Mouse (Mus musculus): Measurements from ENCODE around the gene Trappc3. TPM values are rescaled to one million over a fixed set of nuclear protein-coding genes. Genes with fewer than 3 reads are reported as not detected.

The Trappc3 gene
- polyA plus RNA-seq, 1 experiment from 2014 or later, result 192 TPM

- no peaks in the 10 kb centered on the region for H3K9me3 ChIP-seq (ENCODE audit: control insufficient read depth, low read length)
- peak overlapping the region; percentile 94 for H3K9ac ChIP-seq (replicated peaks; ENCODE audit: low read depth, low read length)
- no peaks in the 10 kb centered on the region for H3K27me3 ChIP-seq (replicated peaks; ENCODE audit: control insufficient read depth, insufficient read depth, low read length)
- H3K27ac ChIP-seq (ENCODE audit: low read length), result peak overlapping the region; percentile 81
- H3K4me2 ChIP-seq (ENCODE audit: low read length), result peak overlapping the region; percentile 89
- peak; percentile 36 for ATAC-seq
- H3K4me1 ChIP-seq (replicated peaks; ENCODE audit: control insufficient read depth, insufficient read depth, low read length), result peaks cover 57% of the 10 kb centered on the region
- 0% methylated on average over 49 of the region's 50 CpGs for WGBS
- H3K4me3 ChIP-seq (replicated peaks; ENCODE audit: low read length), result peak overlapping the region; percentile 94
- H3K36me3 ChIP-seq (ENCODE audit: control insufficient read depth, insufficient read depth), result no peaks in the 10 kb centered on the region
Observed at GRCm38 (mm10) chr4:126255113-126256001, 6.8 kb upstream of the Trappc3 start.

GRCm38 (mm10) chr4:126256131-126256791 lies 5.9 kb upstream of the Trappc3 start, which contains the start of gene Map7d1:
TSS of gene Map7d1 (minus strand) at chr4:126256343.
- H3K9ac ChIP-seq (replicated peaks; ENCODE audit: low read depth, low read length), result peak within 1 kb of the TSS; percentile 94
- peak within 1 kb of the TSS; percentile 89 for H3K4me2 ChIP-seq (ENCODE audit: low read length)
- no peaks in the 10 kb centered on the region for H3K9me3 ChIP-seq (ENCODE audit: control insufficient read depth, low read length)
- peak within 1 kb of the TSS; percentile 81 for H3K27ac ChIP-seq (ENCODE audit: low read length)
- no peaks in the 10 kb centered on the region for H3K27me3 ChIP-seq (replicated peaks; ENCODE audit: control insufficient read depth, insufficient read depth, low read length)
- H3K36me3 ChIP-seq (ENCODE audit: control insufficient read depth, insufficient read depth), result no peaks in the 10 kb centered on the region
- peak; percentile 85 for ATAC-seq
- peak within 1 kb of the TSS; percentile 94 for H3K4me3 ChIP-seq (replicated peaks; ENCODE audit: low read length)
- peaks cover 49% of the 10 kb centered on the region for H3K4me1 ChIP-seq (replicated peaks; ENCODE audit: control insufficient read depth, insufficient read depth, low read length)
- under 1% methylated on average over 57 of the region's 59 CpGs for WGBS

DNA sequence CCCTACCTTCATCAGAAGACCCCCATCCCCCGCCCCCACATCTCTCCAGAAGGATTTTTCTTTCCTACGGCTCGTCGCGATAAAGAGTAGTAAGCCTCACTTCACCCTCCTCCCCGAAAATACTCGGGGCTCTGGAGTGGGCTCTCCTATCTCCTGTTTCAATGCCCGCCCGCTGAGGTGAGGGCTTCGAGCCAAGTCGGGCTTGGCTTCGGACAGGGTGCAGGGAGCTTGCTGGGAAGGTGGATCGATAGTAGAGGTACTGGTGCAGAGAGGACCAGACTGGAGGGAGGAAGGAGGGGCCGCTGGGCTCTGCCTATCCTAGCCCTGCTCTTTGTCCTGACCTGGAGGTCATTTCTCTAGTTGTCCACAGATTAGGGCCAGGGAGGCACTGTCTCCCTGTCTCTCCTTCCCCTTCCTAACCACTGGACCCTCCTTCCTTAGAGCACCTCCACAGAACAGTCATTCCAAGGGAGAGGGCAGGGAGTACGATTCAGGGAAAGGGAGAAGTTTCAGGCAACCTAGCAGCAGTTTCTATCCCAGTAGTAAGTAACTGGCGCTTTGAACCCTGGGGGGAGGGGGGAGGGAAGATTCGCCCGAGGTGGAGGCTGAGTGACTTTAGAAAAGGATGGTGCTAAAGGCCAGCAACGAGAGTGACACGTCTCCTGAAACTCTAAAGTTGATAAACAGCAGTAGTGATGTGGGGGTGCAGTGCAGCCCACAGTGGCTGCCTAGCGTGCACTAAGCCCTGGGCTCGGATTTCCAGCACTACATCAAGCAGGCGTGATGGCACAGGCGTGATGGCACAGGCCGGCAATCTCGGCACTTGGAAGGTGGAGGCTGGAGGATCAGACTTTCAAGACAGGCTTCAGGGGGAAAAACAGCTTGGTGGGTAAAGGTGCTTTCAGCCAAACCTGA lies 4.9 kb upstream of the Trappc3 start:
- Histone ChIP-seq H3K36me3 (ENCODE audit: control insufficient read depth, insufficient read depth) (no peaks in the 10 kb centered on the region), H3K4me3 (replicated peaks; ENCODE audit: low read length) (peak overlapping the region; percentile 94), H3K4me2 (ENCODE audit: low read length) (peak overlapping the region; percentile 89), H3K9ac (replicated peaks; ENCODE audit: low read depth, low read length) (peak overlapping the region; percentile 94), H3K4me1 (replicated peaks; ENCODE audit: control insufficient read depth, insufficient read depth, low read length) (peaks cover 39% of the 10 kb centered on the region), H3K9me3 (ENCODE audit: control insufficient read depth, low read length) (no peaks in the 10 kb centered on the region), H3K27me3 (replicated peaks; ENCODE audit: control insufficient read depth, insufficient read depth, low read length) (no peaks in the 10 kb centered on the region), H3K27ac (ENCODE audit: low read length) (peak overlapping the region; percentile 81)
- ATAC-seq, result no peak
- WGBS, result 4% methylated on average over 26 of the region's 26 CpGs

DNA sequence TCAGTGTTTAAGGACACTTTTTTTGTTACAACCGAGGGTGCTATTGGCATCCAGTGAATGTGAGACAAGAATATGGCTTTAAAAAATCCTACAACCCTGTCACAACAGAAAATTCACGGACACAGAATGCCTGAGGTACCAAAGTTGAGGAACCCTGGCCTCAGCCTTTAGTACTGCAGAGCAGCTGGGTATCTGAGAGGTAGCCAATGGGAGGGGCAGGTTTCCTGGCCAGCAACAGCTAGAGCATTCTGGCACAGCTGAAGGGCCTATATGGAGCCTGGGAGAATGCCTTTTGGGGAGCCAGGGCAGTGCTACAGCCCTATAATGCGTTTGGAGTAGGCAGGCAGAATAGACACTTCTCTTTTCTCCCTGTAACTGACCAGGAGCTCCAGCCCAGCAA lies 3.1 kb upstream of the Trappc3 start:
- 25% methylated on average over 3 of the region's 3 CpGs for WGBS
- no peak for ATAC-seq
- peaks cover 30% of the 10 kb centered on the region for H3K4me1 ChIP-seq (replicated peaks; ENCODE audit: control insufficient read depth, insufficient read depth, low read length)

GRCm38 (mm10) chr4:126259523-126260160 lies 2.5 kb upstream of the Trappc3 start:
- no peaks in the 10 kb centered on the region for H3K36me3 ChIP-seq (ENCODE audit: control insufficient read depth, insufficient read depth)
- peaks cover 24% of the 10 kb centered on the region for H3K4me1 ChIP-seq (replicated peaks; ENCODE audit: control insufficient read depth, insufficient read depth, low read length)
- H3K9me3 ChIP-seq (ENCODE audit: control insufficient read depth, low read length), result no peaks in the 10 kb centered on the region
- H3K9ac ChIP-seq (replicated peaks; ENCODE audit: low read depth, low read length), result peak overlapping the region; percentile 11; the same call in 1 of the 2 replicates
- H3K27ac ChIP-seq (ENCODE audit: low read length), result peak overlapping the region; percentile 41; the same call in 1 of the 2 replicates
- no peak for ATAC-seq
- no peak overlapping the region for H3K4me3 ChIP-seq (replicated peaks; ENCODE audit: low read length)
- H3K27me3 ChIP-seq (replicated peaks; ENCODE audit: control insufficient read depth, insufficient read depth, low read length), result no peaks in the 10 kb centered on the region
- H3K4me2 ChIP-seq (ENCODE audit: low read length), result no peak overlapping the region
- WGBS, result 3% methylated on average over 15 of the region's 15 CpGs

More for the DNA sequence above, 3.1 kb upstream of the Trappc3 start:
- H3K4me3 ChIP-seq (replicated peaks; ENCODE audit: low read length), result no peak overlapping the region
- no peak overlapping the region for H3K9ac ChIP-seq (replicated peaks; ENCODE audit: low read depth, low read length)
- H3K27ac ChIP-seq (ENCODE audit: low read length), result no peak overlapping the region
- no peaks in the 10 kb centered on the region for H3K36me3 ChIP-seq (ENCODE audit: control insufficient read depth, insufficient read depth)
- no peaks in the 10 kb centered on the region for H3K27me3 ChIP-seq (replicated peaks; ENCODE audit: control insufficient read depth, insufficient read depth, low read length)
- no peak overlapping the region for H3K4me2 ChIP-seq (ENCODE audit: low read length)
- H3K9me3 ChIP-seq (ENCODE audit: control insufficient read depth, low read length), result no peaks in the 10 kb centered on the region

DNA sequence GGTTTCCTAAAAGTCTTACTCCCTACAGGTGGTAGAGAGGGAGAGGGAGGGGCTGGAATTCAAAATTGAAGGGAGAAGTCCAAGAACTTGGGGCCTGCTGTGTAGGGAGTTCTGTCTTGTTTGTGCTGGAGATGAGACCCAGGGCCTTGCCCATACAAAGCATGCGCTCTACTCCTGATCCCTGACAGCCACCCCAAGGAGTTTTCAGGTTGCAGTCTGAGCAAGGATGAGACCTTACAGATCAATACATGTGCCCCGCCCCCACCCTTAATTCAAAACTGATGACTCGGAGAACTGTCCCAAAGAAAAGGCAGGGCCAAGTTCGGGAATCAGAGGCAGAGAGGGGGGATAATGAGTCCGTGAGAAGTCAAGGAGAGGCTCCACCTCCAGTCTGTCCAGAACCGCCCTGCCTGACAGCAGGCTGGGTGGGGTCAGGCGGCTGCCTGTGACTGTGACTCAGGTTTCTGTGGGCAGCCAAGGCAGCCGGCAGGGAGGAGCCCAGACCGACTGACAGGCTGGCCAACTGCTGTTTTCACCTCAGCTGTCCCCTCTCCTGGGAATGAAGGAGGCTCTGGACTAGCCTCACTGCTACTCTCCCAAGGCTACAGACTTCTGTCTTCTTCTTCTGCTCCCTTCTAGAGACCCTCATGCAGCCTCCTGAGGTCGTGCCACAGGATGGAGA lies 1.5 kb upstream of the Trappc3 start:
- no peak overlapping the region for H3K27ac ChIP-seq (ENCODE audit: low read length)
- H3K27me3 ChIP-seq (replicated peaks; ENCODE audit: control insufficient read depth, insufficient read depth, low read length), result no peaks in the 10 kb centered on the region
- no peaks in the 10 kb centered on the region for H3K9me3 ChIP-seq (ENCODE audit: control insufficient read depth, low read length)
- H3K36me3 ChIP-seq (ENCODE audit: control insufficient read depth, insufficient read depth), result no peaks in the 10 kb centered on the region
- H3K9ac ChIP-seq (replicated peaks; ENCODE audit: low read depth, low read length), result no peak overlapping the region
- no peak overlapping the region for H3K4me3 ChIP-seq (replicated peaks; ENCODE audit: low read length)
- H3K4me2 ChIP-seq (ENCODE audit: low read length), result no peak overlapping the region
- no peak for ATAC-seq
- WGBS, result 15% methylated on average over 10 of the region's 10 CpGs
- H3K4me1 ChIP-seq (replicated peaks; ENCODE audit: control insufficient read depth, insufficient read depth, low read length), result peaks cover 21% of the 10 kb centered on the region

- Histone ChIP-seq H3K4me3 (replicated peaks; ENCODE audit: low read length) (no peak overlapping the region), H3K36me3 (ENCODE audit: control insufficient read depth, insufficient read depth) (no peaks in the 10 kb centered on the region), H3K4me2 (ENCODE audit: low read length) (no peak overlapping the region), H3K27me3 (replicated peaks; ENCODE audit: control insufficient read depth, insufficient read depth, low read length) (no peaks in the 10 kb centered on the region), H3K9me3 (ENCODE audit: control insufficient read depth, low read length) (no peaks in the 10 kb centered on the region), H3K4me1 (replicated peaks; ENCODE audit: control insufficient read depth, insufficient read depth, low read length) (peaks cover 21% of the 10 kb centered on the region), H3K9ac (replicated peaks; ENCODE audit: low read depth, low read length) (no peak overlapping the region), H3K27ac (ENCODE audit: low read length) (no peak overlapping the region)
- no peak for ATAC-seq
- 87% methylated on average over 6 of the region's 6 CpGs for WGBS
Observed at GRCm38 (mm10) chr4:126261266-126261665, 859 bp upstream of the Trappc3 start.

DNA sequence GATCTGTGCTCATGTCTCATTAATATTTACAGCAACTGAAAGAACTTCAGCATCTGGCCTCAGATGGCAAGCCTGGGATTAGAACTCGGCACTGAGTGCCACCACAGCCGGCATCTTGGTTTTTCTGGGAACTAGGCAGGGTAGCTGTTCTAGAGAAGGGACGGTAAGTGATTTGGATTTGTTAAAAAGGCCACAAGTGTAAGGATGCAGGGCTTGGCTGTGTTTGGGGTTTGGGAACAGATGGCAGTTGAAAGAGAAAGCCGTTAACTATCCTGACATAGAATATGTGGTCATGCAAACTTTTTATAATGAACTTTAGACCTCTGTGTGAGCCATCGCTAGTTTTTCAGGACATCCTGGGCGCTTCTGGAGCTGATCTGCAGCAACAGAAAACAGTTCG lies 450 bp upstream of the Trappc3 start:
- H3K9ac ChIP-seq (replicated peaks; ENCODE audit: low read depth, low read length), result no peak overlapping the region
- no peak overlapping the region for H3K4me2 ChIP-seq (ENCODE audit: low read length)
- H3K27me3 ChIP-seq (replicated peaks; ENCODE audit: control insufficient read depth, insufficient read depth, low read length), result no peaks in the 10 kb centered on the region
- no peaks in the 10 kb centered on the region for H3K36me3 ChIP-seq (ENCODE audit: control insufficient read depth, insufficient read depth)
- WGBS, result 46% methylated on average over 7 of the region's 7 CpGs
- H3K4me3 ChIP-seq (replicated peaks; ENCODE audit: low read length), result no peak overlapping the region; the same call in 1 of the 2 replicates
- no peak overlapping the region for H3K27ac ChIP-seq (ENCODE audit: low read length)
- H3K4me1 ChIP-seq (replicated peaks; ENCODE audit: control insufficient read depth, insufficient read depth, low read length), result peaks cover 25% of the 10 kb centered on the region
- no peaks in the 10 kb centered on the region for H3K9me3 ChIP-seq (ENCODE audit: control insufficient read depth, low read length)
- no peak for ATAC-seq

Data from forebrain, embryonic 16.5 days (tissue).